ENCODE assay signal across 8 mouse cellular contexts in genomic region chr9:121215349-121216000, GRCm38 (mm10).
A peak's percentile ranks its signal among the peaks of the same experiment; 100 is the strongest.
DNase-seq lines count a peak whose midpoint lies in the region; ATAC-seq and TF ChIP-seq lines count a peak whose summit lies in the region.

No protein-coding gene starts in this region.

- H3K4me1 ChIP-seq in kidney, embryonic 16.5 days (ENCODE audit: insufficient read depth, low read length) = no peaks in the 10 kb centered on the region
- no peaks in the 10 kb centered on the region for H3K4me1 ChIP-seq in liver, embryonic 12.5 days
- peaks cover 9% of the 10 kb centered on the region; the same call in 1 of the 2 replicates for H3K4me1 ChIP-seq in olfactory bulb, adult 2 months (ENCODE audit: control insufficient read depth, insufficient read depth, low read length)

- H3K27me3 ChIP-seq in kidney, embryonic 16.5 days (ENCODE audit: insufficient read depth, low read length) = no peaks in the 10 kb centered on the region
- H3K27me3 ChIP-seq in liver, embryonic 12.5 days (replicated peaks) = no peaks in the 10 kb centered on the region

- 17% methylated on average over 3 of the region's 3 CpGs for WGBS in kidney, embryonic 16.5 days
- 27% methylated on average over 3 of the region's 3 CpGs for WGBS in liver, embryonic 12.5 days (ENCODE audit: insufficient replicate concordance)
- 22% methylated on average over 3 of the region's 3 CpGs for WGBS in olfactory bulb, adult 2 months

- no peak overlapping the region for H3K9ac ChIP-seq in kidney, embryonic 16.5 days (replicated peaks; ENCODE audit: low read length)
- no peak overlapping the region for H3K9ac ChIP-seq in liver, embryonic 12.5 days

- H3K27ac ChIP-seq in kidney, embryonic 16.5 days (ENCODE audit: low read length) = no peak overlapping the region
- H3K27ac ChIP-seq in liver, embryonic 12.5 days = no peak overlapping the region
- H3K27ac ChIP-seq in olfactory bulb, adult 2 months (ENCODE audit: insufficient read depth, low read depth, low read length) = no peak overlapping the region

- peak; percentile 46; the same call in 1 of the 2 replicates for ATAC-seq in kidney, embryonic 16.5 days (ENCODE audit: low FRiP score, low TSS enrichment)
- 0 out of 2 replicates have a peak, but pooled peaks have one; percentile 30 for ATAC-seq in liver, embryonic 12.5 days

- H3K9me3 ChIP-seq in kidney, embryonic 16.5 days (ENCODE audit: low read length) = 0 out of 2 replicates have a peak, but pooled peaks cover 4% of the 10 kb centered on the region
- 0 out of 2 replicates have a peak, but pooled peaks cover 7% of the 10 kb centered on the region for H3K9me3 ChIP-seq in liver, embryonic 12.5 days (replicated peaks)

- peak; percentile 45 for DNase-seq in CD4-positive helper T cell, adult 2 months (ENCODE audit: low read depth, low spot score)
- peak; percentile 62 for DNase-seq in adrenal gland, adult 2 months
- peak; percentile 80 for DNase-seq in embryo, embryonic 11 days
- DNase-seq in heart, adult 8-10 months (ENCODE audit: low spot score) = peak; percentile 39
- peak; percentile 59 for DNase-seq in thymus, postnatal 36 days

- no peaks in the 10 kb centered on the region for H3K36me3 ChIP-seq in kidney, embryonic 16.5 days (ENCODE audit: insufficient read depth, low read length)
- H3K36me3 ChIP-seq in liver, embryonic 12.5 days = no peaks in the 10 kb centered on the region

- TF ChIP-seq POLR2A in olfactory bulb, adult 2 months (IDR thresholded peaks at IDR 0.05; ENCODE audit: insufficient read depth, low read depth, low read length) = no peak

- no peak overlapping the region for H3K4me2 ChIP-seq in kidney, embryonic 16.5 days (replicated peaks; ENCODE audit: low read depth, low read length)
- no peak overlapping the region for H3K4me2 ChIP-seq in liver, embryonic 12.5 days

- TF ChIP-seq CTCF in olfactory bulb, adult 2 months (IDR thresholded peaks at IDR 0.05; ENCODE audit: insufficient read depth, low read depth, low read length) = peak; percentile 78; the same call in 1 of the 2 replicates

- no peak overlapping the region for H3K4me3 ChIP-seq in kidney, embryonic 16.5 days (ENCODE audit: low read length)
- H3K4me3 ChIP-seq in liver, embryonic 12.5 days = no peak overlapping the region
- no peak overlapping the region for H3K4me3 ChIP-seq in olfactory bulb, adult 2 months (ENCODE audit: insufficient read depth, low read depth, low read length)
